Mouse (Mus musculus) lung, postnatal 0 days (tissue): Measurements from ENCODE around the gene Kcnv2. TPM values are rescaled to one million over a fixed set of nuclear protein-coding genes. Genes with fewer than 3 reads are reported as not detected.

ENCODE experiments used
- ATAC-seq: fragments of 200-750 bp; cut with Nextera tagmentation; 2 replicates; pipeline ENCODE4 v1.8.0; 2017; ENCODE audit warnings: moderate library complexity
- DNase-seq: peaks from one replicate; pipeline ENCODE4 v3.0.0-alpha.2; 2016; ENCODE audit warnings: low spot score
- H3K27ac ChIP-seq: fragments of 300-500 bp; sonication (generic); 2 replicates; pipeline ENCODE4 v1.5.1; 2014; ENCODE audit warnings: antibody characterized with exemption, mild to moderate bottlenecking, low read length, mixed read lengths
- H3K27me3 ChIP-seq: fragments of 300-500 bp; sonication (generic); replicated peaks from 2 replicates; pipeline ENCODE4 v1.6.1; 2014; ENCODE audit warnings: low read length, mixed read lengths; ENCODE audit not compliant: insufficient read depth
- H3K36me3 ChIP-seq: fragments of 300-500 bp; sonication (generic); 2 replicates; pipeline ENCODE4 v1.6.1; 2014; ENCODE audit warnings: low read length, mixed read lengths; ENCODE audit not compliant: insufficient read depth
- H3K4me1 ChIP-seq: fragments of 300-500 bp; sonication (generic); 2 replicates; pipeline ENCODE4 v1.6.1; 2014; ENCODE audit warnings: antibody characterized with exemption, low read depth, low read length, mixed read lengths; ENCODE audit not compliant: insufficient read depth
- H3K4me2 ChIP-seq: fragments of 300-500 bp; sonication (generic); replicated peaks from 2 replicates; pipeline ENCODE4 v1.6.1; 2014; ENCODE audit warnings: low read depth, mild to moderate bottlenecking, low read length, moderate library complexity, mixed read lengths
- H3K4me3 ChIP-seq: fragments of 300-500 bp; sonication (generic); 2 replicates; pipeline ENCODE4 v1.5.1; 2014; ENCODE audit warnings: low read depth, low read length
- H3K9ac ChIP-seq: fragments of 300-500 bp; sonication (generic); replicated peaks from 2 replicates; pipeline ENCODE4 v1.6.1; 2014; ENCODE audit warnings: low read depth, mild to moderate bottlenecking
- H3K9me3 ChIP-seq: fragments of 300-500 bp; sonication (generic); 2 replicates; pipeline ENCODE4 v1.6.1; 2016; ENCODE audit warnings: low read length, mixed read lengths
- CTCF ChIP-seq: IDR thresholded peaks from 2 replicates; pipeline ENCODE4 v1.5.1; 2016; ENCODE audit warnings: antibody characterized with exemption, mild to moderate bottlenecking
- EP300 ChIP-seq: IDR thresholded peaks from 2 replicates; pipeline ENCODE4 v1.6.1; 2016; ENCODE audit warnings: antibody characterized with exemption, mild to moderate bottlenecking, control low read depth
- WGBS: fragments of 180-500 bp; shearing (Covaris S2); extraction: QIAGEN DNeasy Blood & Tissue Kit; methylation state at CpG from one replicate; pipeline ENCODE4 v1.1.7; 2014; 5-methylcytosine and 5-hydroxymethylcytosine counted together
- polyA plus RNA-seq: library from polyadenylated mRNA; unstranded; fragments of >200 nt; fragmentation: Nextera tagmentation; extraction: Ambion mirVana; gene quantifications from 2 replicates; pipeline ENCODE4 v1.2.1, GENCODE M21; 2015

The Kcnv2 gene
- polyA plus RNA-seq, 1 experiment from 2014 or later = not detected

DNA sequence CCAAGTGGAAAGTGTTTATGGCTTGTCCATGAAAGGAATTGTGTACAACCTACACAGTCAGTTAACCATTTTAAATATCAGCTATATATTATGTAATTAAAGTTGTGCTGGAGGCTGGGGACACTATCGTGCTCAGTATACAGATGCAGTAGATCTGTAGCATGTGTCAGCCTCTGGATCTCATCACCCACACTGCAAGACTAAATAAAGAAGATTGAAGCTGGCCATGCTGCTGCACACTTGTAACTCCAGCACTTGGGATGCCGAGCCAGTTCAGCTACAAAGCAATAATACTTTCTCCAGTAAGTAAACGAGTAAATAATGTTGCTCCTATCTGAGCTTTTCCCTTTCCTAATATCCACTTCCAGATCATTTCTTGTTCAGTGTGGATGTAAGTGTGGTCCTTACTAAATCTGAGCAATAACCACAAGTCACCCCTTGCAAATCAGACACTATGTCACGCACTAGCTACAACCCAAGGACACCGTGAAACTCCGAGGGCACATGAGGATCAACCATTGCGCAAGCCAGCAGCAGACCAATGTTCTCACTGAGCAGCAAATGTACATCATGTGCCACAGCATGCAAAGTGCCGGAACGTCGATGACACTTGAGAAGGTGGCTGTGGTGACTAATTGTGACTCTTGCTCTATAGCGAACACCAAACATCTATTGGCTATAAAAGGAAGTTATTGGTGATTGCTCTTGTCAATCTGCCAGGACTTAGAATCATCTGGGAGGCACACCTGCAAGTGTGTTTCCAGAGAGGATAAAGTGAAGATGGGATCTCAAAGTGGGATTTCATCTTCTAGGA is 9.9 kb upstream of the Kcnv2 start:
- Histone ChIP-seq H3K9ac (no peak overlapping the region), H3K36me3 (no peaks in the 10 kb centered on the region), H3K4me2 (no peak overlapping the region), H3K27ac (no peak overlapping the region), H3K27me3 (no peaks in the 10 kb centered on the region), H3K4me1 (no peaks in the 10 kb centered on the region), H3K9me3 (no peaks in the 10 kb centered on the region), H3K4me3 (no peak overlapping the region)
- TF ChIP-seq EP300 (peak; percentile 91), CTCF (no peak)
- ATAC-seq = peak; percentile 86
- 59% methylated on average over 11 of the region's 11 CpGs for WGBS
- DNase-seq = peak; percentile 76

DNA sequence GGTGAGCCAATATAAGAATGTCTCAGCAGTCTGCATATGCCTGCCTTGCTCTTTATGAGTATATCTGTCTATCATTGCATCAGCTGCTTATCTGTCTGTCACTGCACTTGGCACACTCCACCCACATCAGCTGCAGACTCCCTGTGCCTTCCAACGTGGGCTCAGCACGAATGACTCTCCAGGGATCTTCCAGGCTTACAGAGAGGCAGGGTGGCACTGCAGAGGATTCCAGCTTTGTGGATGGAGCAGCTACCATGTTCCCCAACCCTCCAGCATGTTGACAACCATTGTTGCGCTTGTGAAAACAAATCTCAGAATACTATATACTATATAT is 9.3 kb upstream of the Kcnv2 start:
- ATAC-seq (peak; percentile 49; the same call in 1 of the 2 replicates), DNase-seq (peak; percentile 13)
- Histone ChIP-seq H3K27ac (no peak overlapping the region), H3K4me2 (no peak overlapping the region), H3K4me3 (no peak overlapping the region), H3K27me3 (no peaks in the 10 kb centered on the region), H3K9ac (no peak overlapping the region), H3K4me1 (no peaks in the 10 kb centered on the region), H3K9me3 (no peaks in the 10 kb centered on the region), H3K36me3 (no peaks in the 10 kb centered on the region)
- TF ChIP-seq EP300 (no peak), CTCF (no peak)
- WGBS = 60% methylated on average over 3 of the region's 3 CpGs

DNA sequence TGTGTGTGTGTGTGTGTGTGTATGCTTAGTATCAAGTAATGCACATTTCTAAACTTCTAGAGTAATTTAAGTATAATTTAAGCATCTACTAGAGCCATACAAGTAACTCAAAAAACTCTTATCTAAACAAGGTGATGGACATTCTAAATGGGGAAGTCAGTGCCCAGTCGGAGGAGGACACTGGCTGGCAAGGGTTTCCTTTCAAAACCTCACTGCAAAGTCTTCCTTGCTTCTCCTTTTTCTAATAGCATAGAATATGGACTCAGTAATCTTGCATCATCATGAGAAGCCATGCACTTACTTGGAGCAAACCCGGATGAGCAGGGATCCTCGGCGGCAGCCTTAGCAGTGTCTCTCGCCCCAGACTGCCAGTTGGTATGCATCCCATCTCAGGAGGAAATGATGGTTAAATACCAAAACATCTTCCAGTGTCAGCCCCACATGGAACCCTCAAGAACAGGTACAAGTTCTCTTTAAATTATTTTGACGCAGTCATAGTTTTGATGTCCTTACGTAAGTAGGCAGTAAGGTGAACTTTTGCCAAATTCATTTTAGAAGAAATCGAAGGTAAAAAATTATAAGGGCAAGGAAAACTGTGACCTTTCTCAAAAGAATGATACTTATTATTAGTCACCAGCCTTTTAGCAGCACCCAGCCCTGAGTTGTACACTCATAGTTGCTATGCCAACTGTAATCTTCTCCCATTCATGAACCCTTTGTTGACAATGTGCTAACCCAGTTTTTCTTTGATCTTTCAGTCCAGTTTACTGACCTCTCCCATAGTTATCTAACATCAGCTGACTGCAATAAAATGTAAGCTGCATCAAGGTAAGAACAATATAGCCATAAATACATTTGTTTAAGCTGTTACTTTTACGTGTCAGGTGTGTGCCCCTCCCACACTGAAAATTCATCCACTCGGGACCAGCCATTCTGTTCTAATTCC is 5.8 kb upstream of the Kcnv2 start:
- WGBS = 63% methylated on average over 10 of the region's 10 CpGs
- Histone ChIP-seq H3K9ac (no peak overlapping the region), H3K36me3 (no peaks in the 10 kb centered on the region), H3K9me3 (no peaks in the 10 kb centered on the region), H3K4me1 (no peaks in the 10 kb centered on the region), H3K27me3 (no peaks in the 10 kb centered on the region), H3K27ac (no peak overlapping the region), H3K4me3 (no peak overlapping the region), H3K4me2 (no peak overlapping the region)
- peak; percentile 48 for DNase-seq
- peak; percentile 65 for ATAC-seq
- no peak for TF ChIP-seq CTCF
- TF ChIP-seq EP300 = no peak

DNA sequence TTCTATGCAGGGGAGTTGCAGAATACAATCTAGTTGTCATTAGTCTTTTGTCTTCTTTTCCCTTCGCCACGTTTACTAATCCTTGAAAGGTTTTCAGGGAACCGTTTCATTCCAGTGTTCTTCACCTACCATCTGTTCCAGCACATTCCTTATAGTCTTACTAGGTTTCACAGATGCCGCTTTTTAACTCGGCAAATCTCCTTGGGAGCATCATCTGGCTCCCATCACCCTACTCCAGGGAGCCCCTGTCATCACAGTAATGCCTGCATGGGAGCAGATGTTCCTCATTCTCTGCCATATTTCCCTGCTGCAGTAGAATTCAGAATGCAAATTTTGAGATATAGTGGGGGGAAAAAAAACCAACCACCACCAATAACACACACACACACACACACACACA is 5.1 kb upstream of the Kcnv2 start:
- Histone ChIP-seq H3K27ac (no peak overlapping the region), H3K4me3 (no peak overlapping the region), H3K9me3 (no peaks in the 10 kb centered on the region), H3K27me3 (no peaks in the 10 kb centered on the region), H3K4me1 (no peaks in the 10 kb centered on the region), H3K36me3 (no peaks in the 10 kb centered on the region), H3K4me2 (no peak overlapping the region), H3K9ac (no peak overlapping the region)
- no peak for TF ChIP-seq CTCF
- no peak for TF ChIP-seq EP300
- no peak for ATAC-seq
- no peak for DNase-seq
- 59% methylated on average over 5 of the region's 5 CpGs for WGBS

DNA sequence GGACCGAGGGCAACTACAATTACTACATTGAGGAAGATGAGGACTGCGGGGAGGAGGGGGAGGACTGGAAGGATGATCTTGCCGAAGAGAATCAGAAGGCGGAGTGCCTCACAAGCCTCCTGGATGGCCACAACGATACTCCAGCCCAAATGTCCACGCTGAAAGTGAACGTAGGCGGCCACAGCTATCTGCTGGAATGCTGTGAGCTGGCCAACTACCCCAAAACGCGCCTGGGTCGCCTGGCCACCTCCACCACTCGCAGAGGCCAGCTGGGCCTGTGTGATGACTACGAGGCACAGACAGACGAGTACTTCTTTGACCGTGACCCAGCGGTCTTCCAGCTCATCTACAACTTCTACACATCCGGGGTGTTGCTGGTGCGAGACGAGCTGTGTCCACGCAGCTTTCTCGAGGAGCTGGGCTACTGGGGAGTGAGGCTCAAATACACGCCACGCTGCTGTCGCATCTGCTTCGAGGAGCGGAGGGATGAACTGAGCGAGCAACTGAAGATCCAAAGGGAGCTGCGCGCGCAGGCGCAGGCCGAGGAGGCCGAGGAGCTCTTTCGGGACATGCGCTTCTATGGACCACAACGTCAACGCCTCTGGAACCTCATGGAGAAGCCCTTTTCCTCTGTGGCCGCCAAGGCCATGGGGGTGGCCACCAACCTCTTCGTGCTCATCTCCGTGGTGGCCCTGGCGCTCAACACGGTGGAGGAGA is 681 bp downstream of the Kcnv2 start:
- no peak for ATAC-seq
- Histone ChIP-seq H3K36me3 (no peaks in the 10 kb centered on the region), H3K9me3 (no peaks in the 10 kb centered on the region), H3K4me2 (no peak overlapping the region), H3K4me3 (no peak overlapping the region), H3K9ac (no peak overlapping the region), H3K27ac (no peak overlapping the region), H3K27me3 (no peaks in the 10 kb centered on the region), H3K4me1 (no peaks in the 10 kb centered on the region)
- WGBS = 92% methylated on average over 42 of the region's 42 CpGs
- TF ChIP-seq EP300 = no peak
- TF ChIP-seq CTCF = no peak
- no peak for DNase-seq

DNA sequence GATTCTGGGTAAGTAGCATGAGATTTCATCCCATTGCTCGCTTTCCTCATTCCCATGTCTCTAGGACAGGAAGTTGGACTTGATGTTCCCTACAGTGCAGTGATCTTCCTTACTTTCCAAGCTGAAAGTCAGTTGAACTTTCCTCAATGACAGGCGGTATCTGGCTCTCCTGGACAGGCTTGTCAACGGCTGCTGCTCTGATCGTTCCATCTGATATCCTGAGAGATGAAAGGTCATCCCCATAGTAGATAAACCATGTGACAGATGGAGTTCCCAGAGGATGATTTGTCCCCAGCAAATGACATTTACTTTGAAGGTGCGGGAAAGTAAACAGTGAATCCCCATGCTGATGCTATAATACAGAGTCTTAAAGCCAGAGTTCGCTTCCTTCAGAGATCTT is 3.2 kb downstream of the Kcnv2 start:
- no peaks in the 10 kb centered on the region for H3K27me3 ChIP-seq
- no peak overlapping the region for H3K4me3 ChIP-seq
- no peaks in the 10 kb centered on the region for H3K4me1 ChIP-seq
- H3K9ac ChIP-seq = no peak overlapping the region
- DNase-seq (no peak), ATAC-seq (no peak)
- H3K9me3 ChIP-seq = no peaks in the 10 kb centered on the region
- no peak overlapping the region for H3K4me2 ChIP-seq
- H3K36me3 ChIP-seq = no peaks in the 10 kb centered on the region
- no peak overlapping the region for H3K27ac ChIP-seq
- TF ChIP-seq CTCF (no peak), EP300 (no peak)
- 51% methylated on average over 6 of the region's 6 CpGs for WGBS
